Mouse (Mus musculus) erythroblast, embryonic 14.5 days (primary cell): ENCODE measurements at regions not wholly inside any gene's neighbourhood (a gene's known extent, or its start where the extent isn't known, plus 50 kb on each side); places are given as distances from the start of the nearest gene placed in this dataset.

Source experiments
- GATA1 ChIP-seq: IDR thresholded peaks from 2 replicates; pipeline ENCODE4 v1.6.1; 2012; ENCODE audit warnings: low read length, inconsistent platforms, mixed read lengths
- TAL1 ChIP-seq: IDR thresholded peaks from 3 replicates; pipeline ENCODE4 v1.6.1; 2012; ENCODE audit warnings: low read length, inconsistent platforms, mixed read lengths

DNA sequence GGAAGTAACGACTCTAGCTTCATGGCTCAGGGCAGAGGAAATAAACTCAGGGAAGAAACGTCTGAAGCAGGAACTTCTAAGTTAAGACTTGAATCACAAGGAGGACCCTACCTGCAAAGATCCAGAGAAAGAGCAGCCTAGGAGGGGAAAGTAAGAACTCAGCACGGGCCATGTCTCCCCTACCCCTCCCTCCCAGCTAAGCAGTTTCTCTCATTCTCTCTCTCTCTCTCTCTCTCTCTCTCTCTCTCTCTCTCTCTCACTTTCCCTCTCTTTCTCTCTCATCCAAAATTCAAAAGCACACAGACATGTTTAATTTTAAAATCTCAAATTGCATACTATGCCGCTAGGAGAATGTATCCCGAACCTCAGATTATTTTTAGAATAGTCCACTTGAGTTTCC lies 267.3 kb downstream of the Dhx15 start:
- TF ChIP-seq GATA1 (no peak), TAL1 (no peak)
